Mouse (Mus musculus): ENCODE measurements around the gene Gatm. TPM values are rescaled to one million over a fixed set of nuclear protein-coding genes. Genes with fewer than 3 reads are reported as not detected.

Gene Gatm
- 17.7 and 19.0 TPM in 2 replicates for polyA plus RNA-seq (2016; fragmentation: Nextera tagmentation; extraction: Ambion mirVana)

DNA sequence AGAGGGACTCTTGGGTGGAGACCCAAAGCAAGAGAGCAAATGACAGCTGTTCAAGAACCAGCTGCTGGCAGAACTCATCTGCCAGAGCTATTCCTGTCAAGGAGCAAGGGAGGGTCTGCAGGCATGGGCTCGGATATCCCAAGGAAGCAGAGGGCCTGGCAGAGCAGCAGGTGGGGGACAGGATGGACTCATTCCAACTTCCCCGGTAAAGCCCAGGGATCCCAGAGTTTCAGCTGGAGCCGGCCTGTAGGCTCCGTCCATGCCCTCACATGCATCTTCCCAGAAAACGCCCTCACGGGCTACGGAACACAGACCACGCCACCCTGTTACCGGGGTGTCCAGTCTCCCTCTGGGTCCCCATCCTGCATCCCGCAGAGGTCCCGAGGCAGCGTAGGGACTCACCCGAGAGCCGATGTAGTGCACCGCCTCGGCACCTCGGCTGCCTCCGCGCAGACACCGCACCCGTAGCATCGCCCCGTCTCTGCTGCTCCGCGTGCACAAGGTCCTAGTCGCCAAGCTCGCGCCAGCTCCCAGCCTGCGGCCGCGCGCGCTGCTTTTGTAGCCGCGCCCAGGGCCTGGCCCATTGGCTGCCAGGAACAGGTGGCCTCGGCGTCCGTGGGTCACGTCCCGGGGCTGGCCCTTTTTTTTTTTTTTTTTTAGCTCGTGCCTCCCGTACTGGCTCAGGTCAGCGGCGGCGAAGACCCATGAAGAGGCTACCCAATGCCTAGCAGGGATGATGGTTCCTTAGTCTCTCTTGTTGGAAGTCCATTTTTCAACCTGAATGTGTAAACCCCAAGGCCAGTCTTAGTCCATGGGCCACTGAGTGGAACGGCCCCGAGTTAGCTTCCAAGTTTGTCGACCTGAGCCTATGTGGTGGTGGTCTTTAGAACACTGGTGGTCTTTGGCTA lies at the start of gene Gatm:
Gatm (minus strand) TSS at position 558 of the 908 bp plus-strand sequence.
- H3K27ac ChIP-seq, result peak within 1 kb of the TSS; percentile 84
- peaks cover 31% of the 10 kb centered on the region for H3K27me3 ChIP-seq (ENCODE audit: poor library complexity, severe bottlenecking)

DNA sequence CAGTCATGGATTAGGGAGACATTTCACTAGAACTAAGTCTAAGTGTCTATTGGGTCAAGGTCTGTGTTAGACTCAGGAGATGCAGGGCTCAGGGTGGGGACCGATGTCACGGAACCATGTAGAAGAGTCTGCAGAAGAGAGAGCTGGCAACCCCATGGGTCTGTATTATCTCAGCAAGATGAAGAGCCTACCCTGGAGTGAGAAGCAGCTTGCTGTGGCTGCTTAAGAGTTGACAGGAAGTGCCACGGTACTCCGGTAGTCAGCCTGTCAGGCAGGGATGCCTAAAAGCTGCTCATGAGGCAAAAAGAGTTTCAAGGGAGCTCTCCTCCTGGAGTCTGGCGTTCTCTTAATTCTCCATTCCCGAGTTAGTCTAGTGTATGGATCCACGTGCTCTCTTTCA lies 48.7 kb upstream of the Gatm start:
- H3K4me3 ChIP-seq, result no peak overlapping the region
- H3K4me1 ChIP-seq, result 0 out of 2 replicates have a peak, but pooled peaks cover 2% of the 10 kb centered on the region
- H3K36me3 ChIP-seq (replicated peaks), result no peaks in the 10 kb centered on the region
- H3K27ac ChIP-seq, result no peak overlapping the region
- no peaks in the 10 kb centered on the region for H3K27me3 ChIP-seq (ENCODE audit: poor library complexity, severe bottlenecking)
- no peaks in the 10 kb centered on the region for H3K9me3 ChIP-seq
- WGBS, result 86% methylated on average over 7 of the region's 7 CpGs
- no peak for DNase-seq (ENCODE audit: extremely low spot score, low spot score)

More for the DNA sequence above, at the start of gene Gatm:
- peaks cover 11% of the 10 kb centered on the region for H3K4me1 ChIP-seq
- peak within 1 kb of the TSS; percentile 69 for H3K4me3 ChIP-seq
- H3K36me3 ChIP-seq (replicated peaks), result no peaks in the 10 kb centered on the region
- H3K9me3 ChIP-seq, result no peaks in the 10 kb centered on the region
- 3% methylated on average over 48 of the region's 48 CpGs for WGBS
- peak; percentile 70 for DNase-seq (ENCODE audit: extremely low spot score, low spot score)

DNA sequence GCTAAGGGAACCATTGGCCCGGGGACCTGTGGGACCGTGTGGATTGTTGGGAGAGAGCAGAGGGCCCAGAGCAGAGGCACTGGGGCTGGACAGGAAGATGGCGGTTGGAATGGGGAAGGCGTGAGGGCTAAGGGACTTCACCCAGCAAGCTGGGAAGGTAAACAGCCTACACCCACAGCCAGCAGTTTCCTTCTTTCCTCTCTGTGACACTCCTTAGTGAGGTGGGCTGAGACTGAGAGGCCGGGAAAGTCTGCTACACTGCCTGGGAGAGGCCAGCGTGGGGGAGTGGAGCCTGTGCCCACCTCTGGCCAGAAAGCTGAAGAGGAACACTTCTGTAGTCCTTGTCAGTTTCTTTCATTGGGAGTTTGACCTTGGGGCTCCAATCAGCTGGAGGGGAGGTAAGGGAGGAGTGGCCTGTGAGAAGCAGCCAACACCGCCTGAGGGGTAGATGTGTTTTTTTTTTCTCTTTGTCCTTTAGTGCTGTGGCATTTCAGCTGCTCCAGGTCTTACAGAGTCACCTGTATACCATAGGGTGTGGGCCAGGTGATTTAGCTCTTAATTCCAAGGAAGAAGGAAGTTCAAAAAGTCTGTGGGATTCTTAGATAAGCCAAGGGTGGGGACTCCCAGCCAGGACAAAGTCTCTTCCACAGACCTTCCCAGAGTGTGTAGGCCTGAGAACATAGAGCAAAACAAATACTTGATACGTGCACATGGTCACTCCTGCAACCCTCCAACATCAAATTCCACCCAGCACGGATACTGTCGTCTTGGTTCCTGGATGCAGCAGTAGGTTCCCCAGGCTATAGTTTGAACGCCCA lies 46.8 kb upstream of the Gatm start:
- H3K4me3 ChIP-seq, result no peak overlapping the region
- H3K27ac ChIP-seq, result no peak overlapping the region
- H3K4me1 ChIP-seq, result 0 out of 2 replicates have a peak, but pooled peaks cover 2% of the 10 kb centered on the region
- H3K9me3 ChIP-seq, result no peaks in the 10 kb centered on the region
- 88% methylated on average over 11 of the region's 11 CpGs for WGBS
- DNase-seq (ENCODE audit: extremely low spot score, low spot score), result no peak
- no peaks in the 10 kb centered on the region for H3K27me3 ChIP-seq (ENCODE audit: poor library complexity, severe bottlenecking)
- H3K36me3 ChIP-seq (replicated peaks), result no peaks in the 10 kb centered on the region

DNA sequence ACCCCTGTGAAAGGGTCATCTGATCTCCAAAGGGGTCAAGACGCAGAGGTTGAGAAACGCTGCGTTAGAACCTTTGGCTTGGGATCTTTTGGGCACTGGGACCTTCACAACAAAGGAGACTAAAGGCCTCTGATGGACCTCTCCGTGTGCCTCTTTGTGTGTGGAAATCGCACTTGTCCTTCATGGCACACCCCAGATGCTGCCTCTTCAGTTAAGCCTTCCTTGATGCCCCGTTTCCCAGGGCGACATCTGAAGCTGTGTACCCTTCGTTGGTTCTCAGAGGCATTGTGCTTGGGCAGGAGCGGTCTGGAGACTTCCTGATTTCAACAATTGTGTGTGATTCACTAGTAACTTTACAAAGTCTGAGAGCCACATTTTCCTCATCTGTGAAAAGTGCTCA lies 45.7 kb upstream of the Gatm start:
- H3K9me3 ChIP-seq, result no peaks in the 10 kb centered on the region
- 0 out of 2 replicates have a peak, but pooled peaks cover 2% of the 10 kb centered on the region for H3K4me1 ChIP-seq
- H3K27ac ChIP-seq, result no peak overlapping the region
- DNase-seq (ENCODE audit: extremely low spot score, low spot score), result no peak
- H3K4me3 ChIP-seq, result no peak overlapping the region
- no peaks in the 10 kb centered on the region for H3K27me3 ChIP-seq (ENCODE audit: poor library complexity, severe bottlenecking)
- WGBS, result 84% methylated on average over 9 of the region's 9 CpGs
- no peaks in the 10 kb centered on the region for H3K36me3 ChIP-seq (replicated peaks)

DNA sequence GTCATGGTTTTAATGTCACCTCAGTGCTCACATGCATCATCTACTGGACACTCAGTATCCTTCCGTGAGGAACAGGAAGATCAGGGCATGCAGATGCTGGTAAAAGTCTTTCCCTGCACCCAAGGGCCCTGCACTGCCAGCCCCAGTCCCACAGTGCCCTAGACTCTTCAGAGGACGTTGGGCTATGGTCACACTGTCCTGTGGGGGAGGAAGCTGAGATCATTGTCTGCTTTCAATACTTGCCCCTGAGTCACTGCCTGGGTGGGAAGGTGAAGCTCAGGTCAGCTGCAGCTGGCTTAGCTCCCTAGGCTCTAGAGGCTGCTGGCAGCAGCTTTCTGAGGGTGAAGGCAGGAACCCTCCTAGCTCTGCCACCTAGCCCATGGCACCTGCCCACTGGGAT lies 44.9 kb upstream of the Gatm start:
- WGBS, result 75% methylated on average over 2 of the region's 2 CpGs
- no peaks in the 10 kb centered on the region for H3K27me3 ChIP-seq (ENCODE audit: poor library complexity, severe bottlenecking)
- no peak overlapping the region for H3K4me3 ChIP-seq
- H3K9me3 ChIP-seq, result no peaks in the 10 kb centered on the region
- no peak for DNase-seq (ENCODE audit: extremely low spot score, low spot score)
- H3K27ac ChIP-seq, result no peak overlapping the region
- 0 out of 2 replicates have a peak, but pooled peaks cover 2% of the 10 kb centered on the region for H3K4me1 ChIP-seq
- H3K36me3 ChIP-seq (replicated peaks), result no peaks in the 10 kb centered on the region

DNA sequence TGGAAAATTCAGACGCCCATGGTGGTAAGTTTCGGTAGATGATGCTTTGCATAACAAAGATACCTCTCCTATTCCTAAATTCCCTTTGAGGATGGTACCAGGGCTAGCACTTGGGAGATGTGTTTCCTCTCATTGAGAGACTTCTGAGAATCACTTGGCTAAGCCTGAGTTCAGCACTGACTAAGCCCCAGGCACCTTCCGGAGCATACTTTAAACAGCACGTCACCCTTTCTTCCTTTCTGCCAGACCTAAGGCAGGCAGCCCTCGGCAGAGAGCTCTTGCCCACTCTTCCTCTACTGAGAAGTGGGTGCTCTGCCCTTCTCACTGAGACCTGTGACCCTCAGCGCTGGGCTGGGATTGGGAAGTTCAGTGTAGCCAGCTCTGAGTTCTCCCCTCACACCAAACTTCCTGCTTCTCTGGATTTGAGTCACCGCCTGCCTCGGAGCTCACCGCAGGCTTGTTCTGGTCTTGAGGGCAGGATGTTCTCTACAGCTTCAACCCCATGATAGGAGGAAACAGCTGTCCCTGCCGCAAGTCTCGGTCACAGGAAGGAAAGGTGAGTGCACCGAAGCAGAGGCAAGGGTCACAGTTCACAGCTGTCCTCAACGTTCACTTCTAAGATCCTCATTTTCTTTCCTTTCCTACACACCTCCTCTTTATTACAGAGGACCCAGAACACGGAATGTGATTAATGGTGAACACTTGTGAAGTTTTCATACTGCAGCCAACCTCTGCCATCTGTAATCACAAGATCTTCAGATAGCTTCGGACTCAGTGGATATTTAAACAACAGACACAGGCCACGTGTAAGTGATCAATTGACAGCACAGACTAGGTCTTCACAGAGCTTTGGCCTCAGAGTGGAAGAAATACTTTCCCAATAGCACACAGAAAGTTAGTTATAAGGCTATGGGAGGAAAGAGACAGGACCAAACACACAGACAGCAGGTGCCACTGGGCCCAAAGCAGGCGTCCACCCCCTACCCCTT lies 41.3 kb upstream of the Gatm start:
- WGBS, result 75% methylated on average over 17 of the region's 17 CpGs
- Histone ChIP-seq H3K36me3 (replicated peaks) (no peaks in the 10 kb centered on the region), H3K27ac (no peak overlapping the region), H3K4me3 (no peak overlapping the region), H3K27me3 (ENCODE audit: poor library complexity, severe bottlenecking) (no peaks in the 10 kb centered on the region), H3K4me1 (0 out of 2 replicates have a peak, but pooled peaks cover 2% of the 10 kb centered on the region), H3K9me3 (no peaks in the 10 kb centered on the region)
- DNase-seq (ENCODE audit: extremely low spot score, low spot score), result no peak

DNA sequence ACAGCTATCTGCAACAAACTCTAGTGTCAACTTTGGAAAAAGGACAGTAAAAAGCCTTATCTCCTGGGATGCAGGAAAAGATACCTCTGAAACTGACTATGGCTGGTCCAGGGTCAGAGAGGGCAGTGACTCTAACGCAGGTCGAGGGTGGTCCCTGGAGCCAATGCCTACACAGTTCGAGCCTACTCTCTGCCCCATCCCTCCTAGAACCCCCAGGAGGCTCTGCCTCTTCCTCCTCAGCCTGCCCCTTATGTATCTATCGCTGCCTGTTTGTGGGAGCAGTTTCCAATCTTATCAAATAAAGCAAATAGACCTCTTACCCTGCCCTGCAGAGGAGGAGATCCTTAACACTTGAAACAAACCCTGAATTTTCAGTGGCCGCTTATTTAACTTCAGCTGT lies 27.6 kb upstream of the Gatm start:
- Histone ChIP-seq H3K36me3 (replicated peaks) (peaks cover 11% of the 10 kb centered on the region), H3K27ac (no peak overlapping the region), H3K4me1 (no peaks in the 10 kb centered on the region), H3K27me3 (ENCODE audit: poor library complexity, severe bottlenecking) (peaks cover 29% of the 10 kb centered on the region), H3K4me3 (no peak overlapping the region), H3K9me3 (no peaks in the 10 kb centered on the region)
- WGBS, result 49% methylated on average over 5 of the region's 5 CpGs
- no peak for DNase-seq (ENCODE audit: extremely low spot score, low spot score)

DNA sequence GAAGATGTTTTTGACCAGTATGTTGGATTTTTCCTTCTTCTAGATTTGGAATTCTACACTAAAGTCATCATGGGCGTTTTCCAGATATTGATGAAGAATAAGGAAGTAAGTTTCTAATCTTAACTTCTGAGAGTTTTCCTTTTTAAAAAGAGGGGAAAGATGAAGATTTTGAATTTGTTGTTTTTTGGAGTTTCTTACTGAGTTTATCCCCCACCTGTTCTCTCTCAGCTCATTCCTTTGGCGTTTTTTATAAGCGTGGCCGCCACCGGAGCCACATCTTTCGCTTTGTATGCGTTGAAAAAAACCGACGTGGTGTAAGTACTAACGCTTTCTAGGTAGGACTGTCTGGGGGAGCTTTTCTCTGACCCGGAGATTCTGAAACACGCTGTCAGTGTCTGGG lies 26.9 kb upstream of the Gatm start:
- peaks cover 17% of the 10 kb centered on the region for H3K36me3 ChIP-seq (replicated peaks)
- peaks cover 29% of the 10 kb centered on the region for H3K27me3 ChIP-seq (ENCODE audit: poor library complexity, severe bottlenecking)
- no peak for DNase-seq (ENCODE audit: extremely low spot score, low spot score)
- H3K9me3 ChIP-seq, result no peaks in the 10 kb centered on the region
- no peaks in the 10 kb centered on the region for H3K4me1 ChIP-seq
- H3K4me3 ChIP-seq, result peak overlapping the region; percentile 52
- 37% methylated on average over 12 of the region's 12 CpGs for WGBS
- H3K27ac ChIP-seq, result no peak overlapping the region

DNA sequence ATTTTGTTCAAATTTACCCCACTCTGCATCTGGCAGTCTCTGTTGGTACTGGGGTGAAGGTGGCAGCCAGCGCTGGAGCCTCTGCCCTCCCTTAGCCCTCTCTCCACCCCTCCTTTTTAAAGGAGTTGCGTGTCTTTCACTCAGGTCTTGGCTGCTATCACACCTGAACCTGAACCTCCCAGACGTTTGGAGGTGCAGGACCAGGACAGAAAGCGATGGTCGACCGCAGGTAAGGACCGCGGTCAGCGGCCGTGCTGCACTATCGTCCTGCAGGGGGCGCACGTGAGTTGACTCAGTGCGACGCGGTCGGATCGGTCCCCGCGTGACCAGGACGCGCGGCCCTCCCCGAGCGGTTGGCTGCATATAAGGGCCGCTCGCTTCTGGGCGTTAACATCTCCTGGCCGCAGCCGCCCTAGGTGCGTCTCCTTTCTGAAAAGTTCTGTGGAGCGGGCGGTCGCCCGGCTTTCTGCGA lies 26.5 kb upstream of the Gatm start:
- Histone ChIP-seq H3K9me3 (no peaks in the 10 kb centered on the region), H3K27ac (no peak overlapping the region)
- 2% methylated on average over 36 of the region's 36 CpGs for WGBS

DNA sequence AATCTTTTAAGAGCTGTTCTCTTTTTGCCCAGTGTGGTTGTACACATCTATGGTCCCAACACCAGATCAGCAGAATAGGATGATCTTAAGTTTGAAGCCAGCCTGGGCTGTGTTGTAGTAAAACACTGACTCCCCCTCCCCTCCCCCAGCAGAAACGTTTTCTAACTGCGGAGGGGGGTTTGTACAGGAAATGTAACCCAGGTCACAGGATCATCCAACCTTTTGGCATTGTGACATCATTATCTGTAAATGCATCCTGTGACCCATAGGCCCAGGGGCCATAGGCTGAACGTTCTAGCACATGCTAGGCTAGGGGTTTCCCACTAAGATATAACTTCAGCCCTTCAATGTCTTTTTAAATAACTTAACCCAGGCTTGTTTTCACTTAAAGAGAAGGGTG lies 25.6 kb upstream of the Gatm start, which contains the start of gene AA467197:
AA467197 (plus strand) TSS at position 301 of the 400 bp plus-strand sequence.
- Histone ChIP-seq H3K9me3 (no peaks in the 10 kb centered on the region), H3K4me3 (peak within 1 kb of the TSS; percentile 52), H3K27ac (no peak within 1 kb of the TSS), H3K36me3 (replicated peaks) (peaks cover 26% of the 10 kb centered on the region), H3K4me1 (peaks cover 9% of the 10 kb centered on the region), H3K27me3 (ENCODE audit: poor library complexity, severe bottlenecking) (peaks cover 29% of the 10 kb centered on the region)
- WGBS, result 61% methylated on average over 3 of the region's 3 CpGs
- no peak for DNase-seq (ENCODE audit: extremely low spot score, low spot score)

More for the DNA sequence above, 26.5 kb upstream of the Gatm start:
- peak; percentile 74 for DNase-seq (ENCODE audit: extremely low spot score, low spot score)
- Histone ChIP-seq H3K4me3 (peak overlapping the region; percentile 52), H3K27me3 (ENCODE audit: poor library complexity, severe bottlenecking) (peaks cover 29% of the 10 kb centered on the region), H3K4me1 (no peaks in the 10 kb centered on the region; the same call in 1 of the 2 replicates), H3K36me3 (replicated peaks) (peaks cover 22% of the 10 kb centered on the region)

DNA sequence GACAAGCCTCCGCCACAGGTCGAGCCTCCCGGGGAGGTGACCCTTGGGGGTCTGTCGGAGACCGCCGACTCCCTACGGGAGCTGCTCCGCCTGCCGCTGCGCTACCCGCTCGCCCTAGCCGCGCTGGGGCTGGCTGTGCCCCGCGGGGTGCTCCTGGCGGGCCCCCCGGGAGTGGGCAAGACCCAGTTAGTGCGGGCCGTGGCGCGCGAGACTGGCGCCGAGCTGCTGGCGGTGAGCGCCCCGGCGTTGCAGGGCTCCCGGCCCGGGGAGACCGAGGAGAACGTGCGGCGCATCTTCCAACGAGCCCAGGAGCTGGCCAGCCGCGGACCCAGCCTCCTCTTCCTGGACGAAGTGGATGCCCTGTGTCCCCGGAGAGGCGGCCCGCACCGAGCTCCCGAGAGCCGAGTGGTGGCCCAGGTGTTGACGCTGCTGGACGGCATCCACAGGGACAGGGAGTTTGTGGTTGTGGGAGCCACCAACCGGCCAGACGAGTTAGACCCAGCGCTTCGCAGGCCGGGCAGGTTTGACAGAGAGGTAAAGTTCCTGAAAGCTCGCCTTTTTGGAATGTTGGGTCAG lies 20.2 kb upstream of the Gatm start:
- H3K27me3 ChIP-seq (ENCODE audit: poor library complexity, severe bottlenecking), result no peaks in the 10 kb centered on the region
- under 1% methylated on average over 49 of the region's 53 CpGs for WGBS
- peak; percentile 54 for DNase-seq (ENCODE audit: extremely low spot score, low spot score)
- peaks cover 26% of the 10 kb centered on the region for H3K36me3 ChIP-seq (replicated peaks)
- peak overlapping the region; percentile 99 for H3K4me3 ChIP-seq
- peak overlapping the region; percentile 94 for H3K27ac ChIP-seq
- H3K4me1 ChIP-seq, result peaks cover 21% of the 10 kb centered on the region
- H3K9me3 ChIP-seq, result no peaks in the 10 kb centered on the region
